Mouse (Mus musculus): ENCODE measurements around the gene Gpr137c.

Gpr137c gene

GRCm38 (mm10) chr14:45219281-45220089, at the start of gene Gpr137c:
Gene Gpr137c (plus strand): TSS chr14:45219717.
- DNase-seq, result peak; percentile 99 to 100

- no peak for DNase-seq
Observed at GRCm38 (mm10) chr14:45172260-45172659, 47.3 kb upstream of the Gpr137c start.

GRCm38 (mm10) chr14:45175012-45175740, 44.3 kb upstream of the Gpr137c start:
- no peak for DNase-seq

- no peak for DNase-seq
Observed at GRCm38 (mm10) chr14:45179186-45179585, 40.3 kb upstream of the Gpr137c start.

GRCm38 (mm10) chr14:45179606-45180005, 39.9 kb upstream of the Gpr137c start:
- DNase-seq, result no peak

GRCm38 (mm10) chr14:45181611-45182010, 37.9 kb upstream of the Gpr137c start:
- no peak for DNase-seq

GRCm38 (mm10) chr14:45190999-45191398, 28.5 kb upstream of the Gpr137c start:
- no peak for DNase-seq

- no peak for DNase-seq
Observed at GRCm38 (mm10) chr14:45200607-45201006, 18.9 kb upstream of the Gpr137c start.

GRCm38 (mm10) chr14:45210683-45211082, 8.8 kb upstream of the Gpr137c start:
- DNase-seq, result no peak

- DNase-seq, result no peak
Observed at GRCm38 (mm10) chr14:45211431-45211830, 8.1 kb upstream of the Gpr137c start.

- no peak for DNase-seq
Observed at GRCm38 (mm10) chr14:45216711-45217340, 2.7 kb upstream of the Gpr137c start.

GRCm38 (mm10) chr14:45217693-45218092, 1.8 kb upstream of the Gpr137c start:
- no peak for DNase-seq

GRCm38 (mm10) chr14:45220090-45220956, 806 bp downstream of the Gpr137c start, which contains the start of gene Txndc16:
Gene Txndc16 (minus strand): TSS chr14:45220328.
- peak; percentile 54 to 70 for DNase-seq

- peak in 1 of 2 experiments; percentile 4 for DNase-seq
Observed at GRCm38 (mm10) chr14:45220957-45221630, 1.6 kb downstream of the Gpr137c start.

GRCm38 (mm10) chr14:45239042-45239441, 19.5 kb downstream of the Gpr137c start:
- DNase-seq, result no peak

- DNase-seq, result no peak
Observed at GRCm38 (mm10) chr14:45241613-45242012, 22.1 kb downstream of the Gpr137c start.

GRCm38 (mm10) chr14:45251548-45252076, 32.1 kb downstream of the Gpr137c start:
- no peak for DNase-seq

GRCm38 (mm10) chr14:45263831-45264592, 44.5 kb downstream of the Gpr137c start:
- DNase-seq, result no peak

GRCm38 (mm10) chr14:45275816-45276215, 56.3 kb downstream of the Gpr137c start:
- no peak for DNase-seq

- no peak for DNase-seq
Observed at GRCm38 (mm10) chr14:45282066-45282465, 62.5 kb downstream of the Gpr137c start.

GRCm38 (mm10) chr14:45291608-45292007, 72.1 kb downstream of the Gpr137c start:
- DNase-seq, result no peak

Data from kidney, adult 8-10 months (tissue).